Mouse (Mus musculus) CH12F3 (cell line): ENCODE data around the gene Mgme1.

ENCODE experiments used
- in situ Hi-C: fragments of 300-500 bp; cut with MboI; formaldehyde crosslinking; loops from 2 replicates; pipeline ENCODE4 v1.14.3; 2020; ENCODE audit warnings: low sequenced_read_pairs

Mgme1 gene

DNA sequence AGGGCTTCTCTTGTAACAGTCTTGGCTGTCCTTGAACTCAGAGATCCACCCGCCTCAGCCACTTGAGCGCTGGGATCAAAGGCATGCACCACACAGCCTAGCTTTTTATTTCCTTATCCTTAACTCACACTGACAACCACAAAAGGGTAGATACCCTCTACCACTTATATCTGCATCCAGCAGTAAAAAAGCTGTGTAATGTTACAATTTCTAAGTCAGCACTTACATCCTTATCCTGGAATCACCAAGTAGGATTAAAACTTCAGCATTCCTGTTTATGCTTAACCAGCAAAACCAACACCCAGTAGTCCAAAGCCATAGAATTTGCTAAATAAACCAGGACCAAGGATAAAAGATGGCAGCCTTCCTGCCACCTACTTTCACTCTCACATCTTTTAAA, 7.6 kb upstream of the Mgme1 start:
- in situ Hi-C loops: no loop called here

DNA sequence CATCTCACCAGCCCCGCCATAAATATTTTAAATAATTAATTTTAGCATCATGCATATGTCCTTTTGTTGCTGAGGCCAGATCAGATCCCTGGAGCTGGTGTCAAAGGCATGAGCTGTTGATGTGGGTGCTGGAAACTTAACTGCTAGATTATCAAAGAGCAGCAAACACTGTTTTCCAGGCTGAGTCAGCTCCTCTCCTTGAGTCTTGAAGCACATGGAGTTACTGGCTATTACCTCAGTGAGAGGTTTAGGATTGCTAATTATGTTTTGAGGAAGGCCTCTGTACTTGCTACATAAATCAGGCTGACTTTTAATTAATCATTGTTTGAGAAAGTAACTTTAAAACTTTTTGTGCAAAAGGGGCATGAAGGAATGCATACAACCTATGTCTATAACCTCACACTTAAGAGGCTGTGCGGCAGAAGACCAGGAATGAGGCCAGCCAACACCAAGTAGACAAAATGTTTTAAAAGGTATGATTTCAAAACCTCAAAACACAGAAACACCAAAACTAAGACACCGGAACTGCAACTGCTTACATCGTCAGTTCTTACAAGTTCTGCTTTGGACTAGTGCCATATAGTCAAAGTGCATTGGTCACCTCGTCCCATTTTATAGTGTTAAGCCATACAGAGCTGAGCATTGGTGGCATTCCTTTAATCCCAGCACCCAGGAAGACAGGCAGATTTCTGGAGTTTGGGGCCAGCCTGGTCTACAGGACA, 5.9 kb upstream of the Mgme1 start:
- in situ Hi-C loops: no loop called here

DNA sequence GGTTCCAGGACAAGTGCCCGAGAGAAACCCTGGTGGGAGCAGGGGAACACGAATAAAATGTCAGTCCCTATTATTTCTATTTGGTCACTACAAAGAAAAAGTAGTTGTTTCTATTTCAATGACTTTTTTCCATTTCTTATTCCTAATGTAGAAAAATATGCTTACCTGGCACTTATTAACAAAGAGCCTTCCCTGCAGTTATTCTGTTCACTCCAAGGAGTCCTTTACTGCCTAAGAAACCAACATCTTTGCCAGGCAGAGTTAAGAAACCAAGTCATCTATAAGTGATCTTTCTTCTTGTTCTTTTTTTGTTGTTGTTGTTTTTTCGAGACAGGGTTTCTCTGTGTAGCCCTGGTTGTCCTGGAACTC, 5.4 kb upstream of the Mgme1 start:
- in situ Hi-C loops: no loop called here

DNA sequence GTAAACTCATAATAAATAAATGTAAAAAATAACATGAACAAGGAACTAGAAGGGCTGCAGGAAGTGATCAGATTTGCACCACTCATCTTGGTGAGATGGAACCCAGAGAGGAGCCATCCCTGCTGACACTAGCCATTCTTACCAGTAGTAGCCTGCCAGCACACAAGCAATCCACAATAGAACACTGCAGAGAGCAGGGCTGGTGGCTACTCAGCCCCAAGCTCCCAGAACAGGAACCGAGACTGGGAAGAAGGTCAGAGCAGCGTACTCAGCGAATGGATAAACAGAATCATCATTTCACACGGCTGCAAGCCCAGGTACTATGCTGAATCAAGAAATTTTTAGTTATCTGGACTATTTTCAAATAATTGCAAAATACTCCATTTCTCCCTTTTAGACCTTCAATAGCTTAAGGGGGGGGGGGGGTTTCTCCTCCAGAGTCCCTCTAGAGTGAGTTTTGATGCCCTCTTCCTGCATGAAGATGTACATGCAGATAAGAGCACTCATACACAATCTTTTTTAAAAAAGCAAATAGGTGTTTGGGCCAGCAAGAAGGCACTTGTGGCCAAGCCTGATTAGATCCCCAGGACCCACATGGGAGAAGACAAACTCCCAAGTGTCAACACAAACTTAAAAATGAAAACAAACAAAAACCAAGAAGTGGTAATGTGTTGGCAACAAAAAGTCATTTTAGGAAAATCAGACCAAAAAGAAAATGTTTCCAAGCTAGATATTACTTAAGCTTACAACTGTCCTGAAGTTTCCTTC, 4.4 kb upstream of the Mgme1 start:
- in situ Hi-C loops: no loop called here

DNA sequence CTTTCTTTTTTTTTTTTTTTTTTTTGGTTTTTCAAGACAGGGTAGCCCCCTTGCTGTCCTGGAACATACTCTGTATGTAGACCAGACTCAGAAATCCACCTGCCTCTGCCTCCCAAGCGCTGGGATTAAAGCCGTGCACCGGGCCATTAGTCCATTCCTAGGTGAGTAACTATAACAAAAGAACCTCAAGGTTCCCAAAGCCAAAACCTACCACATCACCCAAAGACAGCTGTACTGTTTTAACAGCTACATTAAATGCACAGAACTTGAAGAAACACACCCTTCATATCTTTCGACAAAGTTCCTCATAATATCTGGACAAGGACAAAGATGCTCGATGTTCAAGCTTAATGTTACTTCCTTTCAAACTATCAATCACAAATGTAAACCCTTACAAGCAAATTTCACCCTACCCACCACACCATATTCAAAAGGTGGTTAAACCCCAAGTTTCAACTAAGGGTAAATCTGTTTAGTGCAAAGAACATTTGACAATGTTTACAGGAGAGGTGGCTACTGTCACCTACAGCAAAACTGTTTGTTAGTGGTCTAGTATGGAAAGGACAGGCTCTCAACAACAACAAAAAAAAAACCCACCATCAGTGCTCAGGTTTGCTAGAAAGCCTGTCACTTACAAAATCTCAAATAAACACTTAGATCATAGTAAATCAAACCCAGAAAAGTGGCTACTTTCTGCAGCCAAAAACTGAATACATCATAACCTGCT, 3.3 kb upstream of the Mgme1 start:
- in situ Hi-C loops: no loop called here

DNA sequence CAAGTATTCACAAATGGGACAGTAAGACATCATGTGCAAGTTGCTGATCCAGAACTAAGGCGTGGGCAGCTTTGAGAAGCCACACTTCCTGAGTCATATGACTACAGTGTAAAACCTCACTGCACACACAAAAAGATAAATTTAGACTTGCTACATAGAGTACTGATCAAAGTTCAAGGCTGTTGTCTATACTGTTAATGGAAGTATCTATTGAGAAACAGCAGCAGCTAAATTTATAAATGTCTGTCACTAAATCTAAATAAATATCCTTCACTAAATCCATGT, 2.8 kb upstream of the Mgme1 start:
- in situ Hi-C loops: no loop called here

DNA sequence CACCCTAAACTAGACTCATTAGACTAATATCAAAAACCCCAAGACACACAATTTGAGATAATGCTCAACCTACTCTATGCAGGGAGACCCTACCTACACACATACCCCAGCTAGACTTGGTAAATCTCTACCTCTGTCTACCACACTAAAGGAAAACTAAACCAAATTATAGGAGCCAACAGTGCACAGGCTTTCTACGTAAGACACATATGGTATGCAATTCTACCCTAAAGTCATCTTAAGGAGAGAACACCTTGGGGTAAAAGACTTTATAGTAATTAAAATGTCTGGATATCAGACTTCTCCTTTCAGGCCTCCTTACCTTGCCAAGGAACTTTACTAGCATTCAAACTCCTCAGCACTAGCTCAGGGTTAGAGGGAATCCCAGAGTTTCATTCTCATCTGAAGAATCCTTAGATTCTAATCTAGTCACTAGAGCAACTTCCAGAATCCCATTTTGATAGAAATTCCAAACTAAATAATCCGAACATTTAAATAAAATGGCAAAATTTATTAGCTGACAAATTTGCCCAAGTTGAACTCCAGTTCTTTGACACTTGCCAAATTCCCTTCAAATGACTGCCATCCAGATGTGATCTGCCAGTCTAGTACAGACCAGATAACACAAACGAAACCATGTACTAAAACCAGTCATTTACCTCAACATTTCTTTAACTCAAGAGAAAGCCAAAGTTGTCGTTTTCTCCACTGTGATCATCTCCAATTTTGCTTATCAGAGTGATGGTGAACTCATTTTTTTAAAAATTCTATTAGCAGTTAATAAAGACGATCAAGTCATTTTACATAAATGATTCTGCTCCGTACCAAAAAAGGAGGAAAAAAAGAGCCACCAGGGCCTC, 1.8 kb upstream of the Mgme1 start:
- in situ Hi-C loops: no loop called here

DNA sequence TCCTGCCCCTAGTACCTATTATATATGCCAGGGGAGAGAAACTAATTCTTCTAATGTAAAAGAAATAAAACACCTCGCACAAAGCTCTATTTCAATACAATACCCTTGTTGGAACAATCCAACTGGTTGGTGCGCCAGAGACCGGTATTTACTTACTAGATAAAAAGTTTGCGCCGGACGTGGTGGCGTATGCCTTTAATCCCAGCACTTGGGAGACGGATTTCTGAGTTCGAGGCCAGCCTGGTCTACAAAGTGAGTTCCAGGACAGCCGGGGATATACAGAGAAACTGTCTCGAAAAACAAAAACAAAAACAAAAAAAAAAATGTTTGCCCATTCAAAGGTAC, 1.2 kb upstream of the Mgme1 start:
- in situ Hi-C loops: no loop called here

DNA sequence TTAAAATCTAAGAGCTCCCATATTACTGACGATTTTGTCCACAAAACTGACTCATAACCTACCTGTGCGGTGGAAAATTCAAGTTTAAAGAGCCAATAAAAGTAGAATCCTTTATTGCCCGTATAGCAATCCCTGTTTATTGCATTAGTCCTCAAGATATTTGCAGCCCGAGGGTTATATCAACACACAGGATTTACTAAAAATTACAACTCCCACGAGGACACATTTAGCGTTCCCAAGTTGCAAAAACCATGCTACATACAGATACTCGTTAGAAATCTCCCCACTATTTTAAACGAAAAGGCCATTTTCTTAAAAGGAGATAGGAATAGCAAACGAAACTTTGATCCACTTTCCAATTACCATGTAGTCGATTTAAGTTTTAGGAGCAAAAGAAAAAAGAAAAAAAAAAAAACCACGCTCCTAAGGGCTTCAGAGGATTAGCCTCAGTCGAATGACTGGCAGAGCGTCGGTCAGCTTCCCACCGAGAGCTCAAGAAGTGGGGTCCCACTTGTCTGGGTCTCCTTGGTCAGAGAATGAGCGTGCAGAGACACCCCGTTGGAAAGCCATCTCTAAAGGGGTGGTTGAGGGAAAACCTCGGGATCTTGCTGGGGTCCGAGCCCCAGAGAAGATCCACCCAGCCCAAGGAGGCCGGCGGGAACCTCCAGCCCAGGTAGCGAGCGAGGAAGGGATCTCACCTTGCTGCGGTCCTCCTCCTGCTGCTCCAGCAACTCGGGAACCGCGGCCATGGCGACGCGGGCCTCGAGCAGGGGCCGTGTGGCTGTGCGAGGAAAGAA, 586 bp upstream of the Mgme1 start:
- in situ Hi-C loops: no loop called here

DNA sequence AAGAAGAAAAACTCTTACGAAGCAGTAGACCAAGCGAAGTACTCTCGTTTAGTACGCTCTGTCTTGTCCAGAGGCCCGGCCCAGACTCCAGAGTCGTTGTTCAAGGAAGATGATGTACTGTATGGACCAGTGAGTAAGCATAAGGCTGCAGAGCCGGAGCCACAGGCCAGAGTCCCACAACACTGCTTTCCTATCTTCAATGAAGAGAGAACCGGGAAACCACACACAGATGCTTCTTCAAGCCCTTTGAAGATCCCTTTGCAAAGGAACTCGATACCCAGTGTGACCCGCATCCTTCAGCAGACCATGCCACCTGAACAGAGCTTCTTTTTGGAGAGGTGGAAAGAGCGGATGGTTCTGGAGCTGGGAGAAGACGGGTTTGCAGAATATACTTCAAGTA, 1.6 kb downstream of the Mgme1 start:
- in situ Hi-C loops: no loop called here

DNA sequence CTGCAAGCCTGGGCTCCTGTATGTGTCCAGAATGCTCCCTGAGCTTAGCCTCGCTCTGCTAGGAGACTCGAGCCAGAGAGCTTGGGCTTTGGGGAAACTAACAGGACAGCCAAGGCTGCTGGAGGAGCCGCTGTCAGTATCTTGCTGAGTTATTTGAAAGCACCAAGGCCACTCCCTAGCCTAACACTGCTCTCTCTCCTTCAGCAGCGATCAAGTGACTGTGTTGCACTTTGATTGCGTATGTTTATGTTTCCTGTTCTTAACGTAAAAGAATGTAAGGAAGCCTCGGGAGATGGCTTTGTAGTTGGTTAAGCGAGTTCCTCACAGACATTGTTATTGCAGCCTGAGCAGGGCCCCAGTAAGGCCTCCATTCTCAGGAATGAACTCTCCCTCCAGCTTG, 4.3 kb downstream of the Mgme1 start:
- in situ Hi-C loops: no loop called here

DNA sequence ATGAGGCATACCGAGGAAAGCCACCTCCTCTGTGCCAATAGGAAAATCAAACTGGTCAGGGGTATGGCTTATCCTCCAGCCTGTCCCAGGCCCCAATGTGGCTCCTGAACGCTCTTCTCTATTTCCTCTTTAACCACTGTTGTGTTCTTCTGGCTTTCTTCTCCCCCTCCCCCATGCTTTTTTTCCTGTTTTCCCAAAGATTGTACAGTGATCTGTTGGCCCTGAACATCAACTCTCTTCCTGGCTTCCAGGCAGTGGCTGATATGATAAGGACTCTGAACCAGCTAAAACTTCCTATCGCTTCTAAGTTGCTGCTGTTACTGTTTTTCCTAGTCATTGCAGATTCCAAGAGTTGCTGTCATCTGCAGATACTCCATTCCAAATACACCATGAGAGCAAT, 6.4 kb downstream of the Mgme1 start:
- in situ Hi-C loops: no loop called here

DNA sequence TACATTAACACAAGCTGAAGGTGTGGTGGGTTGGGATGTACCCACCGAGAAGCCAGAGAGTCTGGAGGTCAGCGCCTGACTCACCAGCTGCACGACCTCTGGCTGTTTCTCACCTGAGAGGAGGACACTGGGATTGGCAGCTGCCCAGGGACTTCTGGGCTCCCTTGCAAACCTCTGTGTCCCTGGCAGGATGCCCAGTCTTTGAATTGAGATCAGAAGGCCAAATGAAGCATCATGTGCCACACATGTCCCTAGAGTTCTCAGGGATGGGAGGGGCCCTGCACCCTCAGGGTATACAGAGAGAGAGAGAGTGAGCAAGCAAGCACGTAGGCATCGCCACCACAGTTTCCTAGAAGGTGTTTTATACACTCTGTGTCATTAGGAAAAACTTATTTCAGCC, 9.3 kb downstream of the Mgme1 start:
- in situ Hi-C loops: no loop called here

DNA sequence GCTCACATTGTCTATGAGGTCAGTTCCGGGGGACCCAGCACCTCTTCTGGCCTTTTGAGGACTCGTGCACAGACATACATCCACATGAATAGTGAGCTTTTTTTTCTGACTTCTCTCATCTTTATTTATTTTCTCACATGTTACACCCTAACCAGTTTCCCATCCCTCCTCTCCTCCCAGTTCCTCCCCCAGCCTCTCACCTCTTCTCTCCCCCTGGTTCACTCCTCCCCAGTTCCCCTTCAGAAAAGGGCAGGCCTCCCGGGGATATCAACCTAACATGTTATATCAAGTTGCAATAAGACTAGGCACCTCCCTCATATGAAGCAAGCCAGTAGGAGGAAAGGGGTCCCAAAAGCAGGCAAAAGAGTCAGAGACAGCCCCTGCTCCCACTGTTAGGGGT, 10.1 kb downstream of the Mgme1 start:
- in situ Hi-C loops: no loop called here

DNA sequence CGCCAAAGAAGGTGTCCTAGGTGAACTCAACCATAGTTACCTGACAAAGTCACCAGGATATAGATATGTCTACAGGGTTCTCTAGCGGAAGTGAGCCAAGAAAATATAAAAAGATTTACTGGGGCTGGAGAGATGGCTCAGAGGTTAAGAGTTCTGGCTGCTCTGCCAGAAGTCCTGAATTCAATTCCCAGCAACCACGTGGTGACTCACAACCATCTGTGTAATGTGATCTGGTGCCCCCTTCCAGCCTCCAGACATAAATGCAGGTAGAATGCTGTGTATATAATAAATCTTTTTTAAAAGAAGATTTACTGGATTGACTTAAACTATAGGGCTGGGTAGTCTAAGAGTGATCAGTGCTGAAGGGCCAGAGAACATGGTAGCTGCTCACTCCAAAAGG, 11.0 kb downstream of the Mgme1 start:
- in situ Hi-C loops: no loop called here

DNA sequence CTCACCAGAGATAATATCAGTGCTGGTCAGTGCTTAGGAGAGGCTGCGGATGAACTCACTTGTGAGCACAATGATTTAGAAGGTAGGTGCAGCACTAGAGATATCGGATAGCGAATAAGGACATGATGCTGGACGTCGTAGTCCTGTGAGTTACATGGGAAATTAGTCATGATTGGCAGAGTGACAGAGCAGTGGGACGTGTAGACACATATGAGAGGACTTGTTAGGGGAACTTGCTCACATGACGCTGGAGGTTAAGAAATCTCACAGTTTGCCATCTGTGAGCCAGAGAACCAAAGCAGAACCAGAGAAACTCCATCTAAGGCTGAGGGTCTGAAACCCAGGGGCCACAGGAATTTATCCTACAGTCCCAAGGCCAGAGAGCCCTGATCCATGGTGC, 19.9 kb downstream of the Mgme1 start:
- in situ Hi-C loops: no loop called here

DNA sequence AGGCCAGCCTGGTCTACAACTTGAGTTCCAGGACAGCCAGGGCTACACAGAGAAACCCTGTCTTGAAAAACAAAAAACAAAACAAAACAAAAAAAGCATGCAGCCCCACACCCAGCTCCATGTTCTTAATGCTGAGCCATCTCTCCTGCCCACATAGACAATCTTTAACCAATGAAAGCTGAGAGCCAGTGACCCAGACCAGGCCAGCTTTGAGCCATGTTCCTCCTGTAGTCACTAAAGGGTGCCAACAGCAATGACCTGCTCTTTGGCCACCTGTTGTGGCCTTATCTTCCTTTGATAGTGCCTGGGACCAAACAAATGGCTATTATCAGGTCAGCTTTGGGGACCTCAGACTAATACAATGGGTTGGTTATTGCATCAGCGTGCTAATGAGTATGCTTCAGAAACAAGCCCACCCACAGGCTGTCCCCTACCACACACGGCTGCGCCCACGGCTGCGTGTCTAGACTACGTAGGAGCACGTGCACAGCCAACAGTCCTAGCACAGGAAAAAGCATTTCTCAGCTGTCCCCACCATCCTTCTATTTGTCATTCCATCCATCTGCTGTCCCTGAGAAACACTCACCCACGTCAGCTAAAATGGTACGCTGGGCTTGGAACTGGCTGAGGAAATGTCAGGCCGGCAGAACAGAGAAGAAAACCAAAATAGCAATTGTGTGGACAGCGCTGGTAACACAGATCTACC, 21.3 kb downstream of the Mgme1 start:
- in situ Hi-C loops: no loop called here

DNA sequence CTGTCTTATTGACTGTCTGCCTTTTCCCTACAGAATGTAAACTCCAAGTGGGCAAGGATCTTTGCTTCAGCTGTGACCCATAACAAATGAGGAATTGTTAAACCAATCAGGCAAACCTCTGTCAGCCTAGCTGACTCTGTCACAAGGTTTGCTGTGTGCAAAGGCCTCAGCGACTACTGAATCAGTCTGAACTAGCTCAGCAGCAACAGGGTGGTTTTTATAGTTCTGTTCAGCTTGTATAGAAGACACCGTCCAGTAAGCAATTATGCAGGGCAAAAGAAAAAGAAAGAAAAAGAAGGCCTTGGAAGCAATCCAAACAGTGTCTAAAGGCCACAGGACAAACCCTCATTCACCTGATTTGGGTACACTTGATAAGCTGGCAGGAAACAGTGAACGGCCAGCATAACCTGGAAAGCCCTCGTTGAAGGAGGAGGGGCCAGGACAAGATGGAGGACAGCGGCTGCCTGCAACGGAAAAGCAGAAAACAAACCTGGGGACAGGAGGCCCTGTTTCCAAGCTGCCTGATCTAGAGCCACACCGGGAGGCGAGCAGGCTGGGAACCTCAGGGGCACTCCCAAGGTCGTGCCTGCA, 24.8 kb downstream of the Mgme1 start:
- in situ Hi-C loops: no loop called here

DNA sequence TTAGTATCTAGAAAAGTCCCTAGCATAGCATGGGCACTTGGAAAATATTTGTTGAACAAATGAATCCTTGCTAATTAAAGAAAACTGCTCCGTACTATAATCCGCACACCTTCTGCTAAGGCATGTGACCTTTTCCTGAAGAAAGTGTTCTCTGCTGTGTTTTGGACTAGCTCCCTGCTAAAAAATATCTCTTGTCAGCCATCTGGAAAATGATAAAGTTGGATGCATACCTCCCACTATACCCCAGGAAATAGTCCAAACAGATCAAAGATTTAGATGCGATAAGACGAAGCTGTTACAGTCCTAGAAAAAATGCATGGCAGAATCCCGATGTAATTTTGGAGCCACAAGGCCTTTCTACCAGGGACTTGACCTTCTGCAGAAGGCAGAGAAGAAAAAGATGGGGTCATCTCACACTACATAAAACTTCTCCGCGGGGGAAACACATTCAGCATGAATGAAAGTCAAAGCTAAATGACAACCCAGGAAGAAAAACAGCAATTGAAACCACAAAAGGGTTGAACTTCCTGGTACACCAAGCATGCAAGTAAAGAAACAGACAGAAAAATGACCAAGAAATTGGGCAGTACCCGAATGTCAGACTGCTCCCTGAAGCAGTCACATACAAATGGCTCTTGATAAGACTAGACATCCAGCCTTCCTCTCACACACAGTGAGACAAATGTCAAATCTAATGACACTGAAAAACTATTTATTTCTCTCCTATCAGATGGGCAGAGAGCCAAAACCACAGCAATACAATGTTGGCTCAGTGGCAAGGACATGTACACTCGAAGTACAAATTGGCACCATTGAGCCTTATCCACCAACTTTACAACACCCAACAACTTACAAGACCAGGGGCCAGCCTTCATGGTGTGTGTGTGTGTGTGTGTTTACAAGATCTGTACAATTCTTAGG, 29.5 kb downstream of the Mgme1 start:
- in situ Hi-C loops: no loop called here
